Mouse (Mus musculus) CH12.LX (cell line): ENCODE measurements around the gene Fgd1. TPM values are rescaled to one million over a fixed set of nuclear protein-coding genes. Genes with fewer than 3 reads are reported as not detected.

ENCODE experiments used
- DNase-seq: peaks from one replicate; pipeline ENCODE4 v3.0.0-alpha.2; 2013; ENCODE audit errors: extremely low read depth
- H3K27ac ChIP-seq: 2 replicates; pipeline ENCODE4 v1.5.1; 2012; ENCODE audit warnings: low read depth, mild to moderate bottlenecking, control low read depth, moderate library complexity; ENCODE audit not compliant: insufficient read depth
- H3K27me3 ChIP-seq: replicated peaks from 2 replicates; pipeline ENCODE3; 2012; ENCODE audit warnings: inconsistent platforms
- H3K36me3 ChIP-seq, 2 experiments: replicated peaks in 1 of 2; 2 replicates each; pipeline versions ENCODE3 to v1.6.1; 2012; ENCODE audit warnings: inconsistent platforms in 1 of 2, low read length in 1 of 2, mild to moderate bottlenecking in 1 of 2, mixed read lengths in 1 of 2, moderate library complexity in 1 of 2; ENCODE audit not compliant: control insufficient read depth in 1 of 2, insufficient read depth in 1 of 2
- H3K4me1 ChIP-seq, 2 experiments: 2 replicates each; pipeline ENCODE4 v1.6.1; 2012; ENCODE audit warnings: inconsistent platforms in 1 of 2, moderate library complexity in 1 of 2; ENCODE audit not compliant: insufficient read depth in 2 of 2, control insufficient read depth in 1 of 2
- H3K4me2 ChIP-seq: 2 replicates; pipeline ENCODE4 v1.6.1; 2012; ENCODE audit warnings: low read depth, mild to moderate bottlenecking, control low read depth; ENCODE audit not compliant: poor library complexity, insufficient read depth, severe bottlenecking
- H3K4me3 ChIP-seq, 3 experiments: fragments of 150-350 bp in 1 of 3; sonication (generic) in 1 of 3; replicated peaks in 1 of 3; 2 replicates each; pipeline versions ENCODE3 to v1.5.1; 2011 to 2012; ENCODE audit warnings: low read depth in 2 of 3, low read length in 2 of 3, mild to moderate bottlenecking in 2 of 3, moderate library complexity in 2 of 3, control low read depth in 1 of 3, improper control_type of control experiment in 1 of 3, inconsistent platforms in 1 of 3, mixed read lengths in 1 of 3; ENCODE audit not compliant: poor library complexity in 1 of 3
- H3K79me2 ChIP-seq: replicated peaks from 2 replicates; pipeline ENCODE4 v1.6.1; 2012; ENCODE audit warnings: mild to moderate bottlenecking, moderate library complexity; ENCODE audit not compliant: control insufficient read depth, poor library complexity, insufficient read depth, severe bottlenecking; ENCODE audit errors: extremely low read depth
- H3K9ac ChIP-seq: 2 replicates; pipeline ENCODE4 v1.6.1; 2012; ENCODE audit warnings: low read depth, mild to moderate bottlenecking, control low read depth, moderate library complexity; ENCODE audit not compliant: insufficient read depth
- H3K9me3 ChIP-seq: replicated peaks from 2 replicates; pipeline ENCODE3; 2012; ENCODE audit warnings: low read length, inconsistent platforms, mixed read lengths
- BHLHE40 ChIP-seq: IDR thresholded peaks from 2 replicates; pipeline ENCODE4 v1.6.1; 2011; ENCODE audit warnings: mild to moderate bottlenecking, low read depth, low read length, improper control_type of control experiment
- CHD1 ChIP-seq: IDR thresholded peaks from 2 replicates; pipeline ENCODE4 v1.6.1; 2012; ENCODE audit warnings: low read depth, low read length, improper control_type of control experiment, inconsistent platforms
- CHD2 ChIP-seq: IDR thresholded peaks from 2 replicates; pipeline ENCODE4 v1.6.1; 2011; ENCODE audit warnings: low read length, improper control_type of control experiment
- E2F4 ChIP-seq: IDR thresholded peaks from 2 replicates; pipeline ENCODE4 v1.6.1; 2011; ENCODE audit warnings: low read depth, low read length, improper control_type of control experiment; ENCODE audit not compliant: insufficient replicate concordance
- EP300 ChIP-seq: IDR thresholded peaks from 2 replicates; pipeline ENCODE4 v1.6.1; 2011; ENCODE audit warnings: low read length, improper control_type of control experiment
- ETS1 ChIP-seq: conservative IDR thresholded peaks from 2 replicates; pipeline ENCODE4 v1.6.1; 2012; ENCODE audit warnings: low read depth, mild to moderate bottlenecking, inconsistent platforms, low read length, improper control_type of control experiment, moderate library complexity
- HCFC1 ChIP-seq: IDR thresholded peaks from 2 replicates; pipeline ENCODE4 v1.6.1; 2012; ENCODE audit warnings: low read depth, mild to moderate bottlenecking, inconsistent platforms, low read length, improper control_type of control experiment
- JUN ChIP-seq: IDR thresholded peaks from 2 replicates; pipeline ENCODE4 v1.6.1; 2011; ENCODE audit warnings: low read depth, mild to moderate bottlenecking, low read length, improper control_type of control experiment, moderate library complexity; ENCODE audit not compliant: insufficient read depth
- JUND ChIP-seq: conservative IDR thresholded peaks from 2 replicates; pipeline ENCODE4 v1.6.1; 2011; ENCODE audit warnings: low read depth, low read length, improper control_type of control experiment
- KAT2A ChIP-seq: IDR thresholded peaks from 2 replicates; pipeline ENCODE4 v1.6.1; 2012; ENCODE audit warnings: low read length, improper control_type of control experiment, inconsistent platforms; ENCODE audit not compliant: insufficient replicate concordance
- MEF2A ChIP-seq: IDR thresholded peaks from 2 replicates; pipeline ENCODE4 v1.6.1; 2014; ENCODE audit warnings: low read depth, mild to moderate bottlenecking, inconsistent platforms, low read length, improper control_type of control experiment, borderline replicate concordance
- MXI1 ChIP-seq: IDR thresholded peaks from 2 replicates; pipeline ENCODE4 v1.6.1; 2011; ENCODE audit warnings: mild to moderate bottlenecking, low read depth, low read length, improper control_type of control experiment
- MYC ChIP-seq: IDR thresholded peaks from 2 replicates; pipeline ENCODE4 v1.6.1; 2011; ENCODE audit warnings: low read depth, mild to moderate bottlenecking, improper control_type of control experiment, low read length
- NELFE ChIP-seq: IDR thresholded peaks from 2 replicates; pipeline ENCODE4 v1.6.1; 2011; ENCODE audit warnings: low read depth, low read length, improper control_type of control experiment
- NRF1 ChIP-seq: IDR thresholded peaks from 2 replicates; pipeline ENCODE4 v1.6.1; 2014; ENCODE audit warnings: low read depth, mild to moderate bottlenecking, inconsistent platforms, low read length, improper control_type of control experiment, moderate library complexity
- PAX5 ChIP-seq: IDR thresholded peaks from 2 replicates; pipeline ENCODE4 v1.6.1; 2012; ENCODE audit warnings: low read length, inconsistent platforms, mixed read lengths
- POLR2AphosphoS2 ChIP-seq: IDR thresholded peaks from 2 replicates; pipeline ENCODE4 v1.6.1; 2011; ENCODE audit warnings: low read depth, low read length, improper control_type of control experiment
- RAD21 ChIP-seq: IDR thresholded peaks from 2 replicates; pipeline ENCODE4 v1.6.1; 2011; ENCODE audit warnings: low read depth, mild to moderate bottlenecking, low read length, improper control_type of control experiment, moderate library complexity
- RCOR1 ChIP-seq: conservative IDR thresholded peaks from 2 replicates; pipeline ENCODE4 v1.6.1; 2012; ENCODE audit warnings: low read depth, mild to moderate bottlenecking, inconsistent platforms, low read length, improper control_type of control experiment
- TCF12 ChIP-seq: IDR thresholded peaks from 2 replicates; pipeline ENCODE4 v1.6.1; 2014; ENCODE audit warnings: low read depth, mild to moderate bottlenecking, inconsistent platforms, low read length, improper control_type of control experiment
- USF1 ChIP-seq: IDR thresholded peaks from 2 replicates; pipeline ENCODE4 v1.6.1; 2014; ENCODE audit warnings: low read depth, mild to moderate bottlenecking, inconsistent platforms, low read length, improper control_type of control experiment
- USF2 ChIP-seq: conservative IDR thresholded peaks from 2 replicates; pipeline ENCODE4 v1.6.1; 2011; ENCODE audit warnings: low read depth, low read length, improper control_type of control experiment
- ZKSCAN1 ChIP-seq: IDR thresholded peaks from 2 replicates; pipeline ENCODE4 v1.6.1; 2012; ENCODE audit warnings: low read depth, inconsistent platforms, low read length, improper control_type of control experiment, borderline replicate concordance
- dilution Hi-C: fragments of 300-500 bp; cut with MboI; formaldehyde crosslinking; loops from 2 replicates; pipeline ENCODE4 v1.14.3; 2020; ENCODE audit warnings: low sequenced_read_pairs; ENCODE audit not compliant: extremely low pct_unique_long_range_greater_than_20kb, extremely low pct_ligation_motif_present
- in situ Hi-C: fragments of 300-500 bp; cut with MboI; formaldehyde crosslinking; loops from 3 replicates; pipeline ENCODE4 v1.14.3; 2019; ENCODE audit warnings: low sequenced_read_pairs, low pct_ligation_motif_present, low pct_unique_long_range_greater_than_20kb, mixed read lengths
- polyA plus RNA-seq: library from polyadenylated mRNA; unstranded; fragments of >175 nt; gene quantifications from 2 replicates; pipeline ENCODE4 v1.2.1, GENCODE M21; 2012; ENCODE audit warnings: low read depth; ENCODE audit not compliant: insufficient read length
- total RNA-seq, 2 experiments: library from RNA; depleted of rRNA; stranded (reverse); fragments of 300-350 nt in 1 of 2; fragments of >200 nt in 1 of 2; gene quantifications; 2 replicates each; pipeline ENCODE4 v1.2.3; 2012 to 2014

Fgd1 gene
- 1.8 and 2.2 TPM in 2 replicates for total RNA-seq (2012; rRNA removed)
- 0.32 and 0.68 TPM in 2 replicates for total RNA-seq (2014; rRNA removed)
- 1.1 and 2.2 TPM in 2 replicates for polyA plus RNA-seq

DNA sequence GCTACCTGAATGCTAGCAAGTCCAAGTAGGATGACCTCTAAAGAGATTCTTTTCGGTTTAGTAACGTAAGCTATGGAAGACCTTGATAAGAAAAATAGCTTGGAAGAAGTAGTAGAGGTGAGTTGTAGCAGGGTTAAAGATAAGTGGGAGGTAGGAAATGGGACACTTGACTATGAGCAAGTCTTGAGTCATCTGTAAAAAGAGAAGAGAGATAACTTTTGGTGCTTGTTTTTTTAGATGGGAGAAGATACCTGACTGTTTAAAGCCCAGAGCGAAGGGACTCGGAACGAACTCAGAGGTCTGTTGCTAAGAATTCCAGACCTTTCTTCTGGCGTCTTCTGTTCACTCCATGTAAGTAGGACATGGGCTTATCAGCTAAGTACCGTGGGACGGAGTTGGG lies at the start of gene Fgd1:
Fgd1 (plus strand) TSS at position 301 of the 400 bp plus-strand sequence.
- H3K79me2 ChIP-seq = no peaks in the 10 kb centered on the region
- no peak for DNase-seq
- no peaks in the 10 kb centered on the region; a peak in 1 of 4 replicates for H3K4me1 ChIP-seq
- H3K9me3 ChIP-seq = no peaks in the 10 kb centered on the region
- H3K9ac ChIP-seq = peak within 1 kb of the TSS; percentile 79
- H3K4me3 ChIP-seq = peak within 1 kb of the TSS; percentile 45 to 75 (median 53)
- in situ Hi-C loops (no loop called here), dilution Hi-C loops (no loop called here)
- no peak within 1 kb of the TSS for H3K27ac ChIP-seq
- H3K4me2 ChIP-seq = peak within 1 kb of the TSS; percentile 79
- H3K36me3 ChIP-seq = no peaks in the 10 kb centered on the region
- no peaks in the 10 kb centered on the region for H3K27me3 ChIP-seq
- TF ChIP-seq KAT2A (no peak), RAD21 (no peak), HCFC1 (no peak), TCF12 (no peak), E2F4 (no peak), ZKSCAN1 (no peak), ETS1 (no peak), NRF1 (no peak), RCOR1 (no peak)

GRCm38 (mm10) chrX:150996775-150997174 lies 49.2 kb upstream of the Fgd1 start:
- peaks cover 58 to 87% of the 10 kb centered on the region in 2 experiments for H3K36me3 ChIP-seq
- H3K27ac ChIP-seq = no peak overlapping the region
- TF ChIP-seq PAX5 = no peak
- no peak for TF ChIP-seq JUN
- no peak for TF ChIP-seq RCOR1
- no peak for TF ChIP-seq TCF12
- no peak for TF ChIP-seq MEF2A
- no peak for TF ChIP-seq USF1
- TF ChIP-seq EP300 = no peak
- TF ChIP-seq CHD1 = no peak
- TF ChIP-seq E2F4 = no peak
- no peak for TF ChIP-seq BHLHE40
- no peak for TF ChIP-seq MXI1
- TF ChIP-seq CHD2 = no peak
- no peak for TF ChIP-seq USF2
- TF ChIP-seq NELFE = no peak
- no peak for TF ChIP-seq JUND
- TF ChIP-seq POLR2AphosphoS2 = no peak
- no peak for TF ChIP-seq MYC
- TF ChIP-seq, all 38 proteins: peak for 0
- H3K4me3 ChIP-seq = no peak overlapping the region
- H3K9ac ChIP-seq = no peak overlapping the region
- H3K4me1 ChIP-seq = no peaks in the 10 kb centered on the region
- dilution Hi-C loops = no loop called here
- no peaks in the 10 kb centered on the region for H3K79me2 ChIP-seq
- no peak for DNase-seq
- no peak overlapping the region for H3K4me2 ChIP-seq
- in situ Hi-C loops = no loop called here
- H3K27me3 ChIP-seq = no peaks in the 10 kb centered on the region
- H3K9me3 ChIP-seq = no peaks in the 10 kb centered on the region
